Mouse (Mus musculus) forebrain, embryonic 15.5 days (tissue): ENCODE results near the gene Vwf. TPM values are rescaled to one million over a fixed set of nuclear protein-coding genes. Genes with fewer than 3 reads are reported as not detected.

Source experiments
- ATAC-seq: fragments of 200-750 bp; cut with Nextera tagmentation; replicated peaks from 2 replicates; pipeline ENCODE4 v1.8.0; 2017; ENCODE audit warnings: mild to moderate bottlenecking, moderate TSS enrichment, moderate library complexity
- H3K27ac ChIP-seq: fragments of 300-500 bp; sonication (generic); replicated peaks from 2 replicates; pipeline ENCODE4 v1.5.1; 2015; ENCODE audit warnings: mild to moderate bottlenecking, inconsistent platforms
- H3K27me3 ChIP-seq: fragments of 300-500 bp; sonication (generic); 2 replicates; pipeline ENCODE4 v1.6.1; 2015; ENCODE audit warnings: inconsistent platforms
- H3K36me3 ChIP-seq: fragments of 300-500 bp; sonication (generic); 2 replicates; pipeline ENCODE4 v1.6.1; 2015; ENCODE audit warnings: mild to moderate bottlenecking, inconsistent platforms
- H3K4me1 ChIP-seq: fragments of 300-500 bp; sonication (generic); 2 replicates; pipeline ENCODE4 v1.6.1; 2015; ENCODE audit warnings: inconsistent platforms
- H3K4me2 ChIP-seq: fragments of 300-500 bp; sonication (generic); replicated peaks from 2 replicates; pipeline ENCODE4 v1.6.1; 2015; ENCODE audit warnings: mild to moderate bottlenecking, inconsistent platforms
- H3K4me3 ChIP-seq: fragments of 300-500 bp; sonication (generic); 2 replicates; pipeline ENCODE4 v1.5.1; 2015; ENCODE audit warnings: mild to moderate bottlenecking, inconsistent platforms
- H3K9ac ChIP-seq: fragments of 300-500 bp; sonication (generic); replicated peaks from 2 replicates; pipeline ENCODE4 v1.6.1; 2015; ENCODE audit warnings: mild to moderate bottlenecking, inconsistent platforms
- H3K9me3 ChIP-seq: fragments of 300-500 bp; sonication (generic); 2 replicates; pipeline ENCODE4 v1.6.1; 2016; ENCODE audit warnings: inconsistent platforms
- WGBS: fragments of 180-500 bp; shearing (Covaris S2); methylation state at CpG from one replicate; pipeline ENCODE4 v1.1.7; 2015; ENCODE audit warnings: mixed read lengths; 5-methylcytosine and 5-hydroxymethylcytosine counted together
- polyA plus RNA-seq: library from polyadenylated mRNA; unstranded; fragments of >200 nt; fragmentation: Nextera tagmentation; extraction: Ambion mirVana; gene quantifications from 2 replicates; pipeline ENCODE4 v1.2.1, GENCODE M21; 2015

Vwf gene
- polyA plus RNA-seq, 1 experiment from 2014 or later: 8.4 TPM

- H3K36me3 ChIP-seq: no peaks in the 10 kb centered on the region
- WGBS: 83% methylated on average over 26 of the region's 26 CpGs
- H3K4me1 ChIP-seq: peaks cover 3% of the 10 kb centered on the region; the same call in 1 of the 2 replicates
- no peak overlapping the region for H3K4me3 ChIP-seq
- no peak overlapping the region for H3K27ac ChIP-seq
- ATAC-seq: no peak
- peaks cover 4% of the 10 kb centered on the region; the same call in 1 of the 2 replicates for H3K27me3 ChIP-seq
- H3K9ac ChIP-seq: no peak overlapping the region
- no peaks in the 10 kb centered on the region for H3K9me3 ChIP-seq
- no peak overlapping the region for H3K4me2 ChIP-seq
Observed at GRCm38 (mm10) chr6:125603678-125604462, 57.3 kb downstream of the Vwf start.

DNA sequence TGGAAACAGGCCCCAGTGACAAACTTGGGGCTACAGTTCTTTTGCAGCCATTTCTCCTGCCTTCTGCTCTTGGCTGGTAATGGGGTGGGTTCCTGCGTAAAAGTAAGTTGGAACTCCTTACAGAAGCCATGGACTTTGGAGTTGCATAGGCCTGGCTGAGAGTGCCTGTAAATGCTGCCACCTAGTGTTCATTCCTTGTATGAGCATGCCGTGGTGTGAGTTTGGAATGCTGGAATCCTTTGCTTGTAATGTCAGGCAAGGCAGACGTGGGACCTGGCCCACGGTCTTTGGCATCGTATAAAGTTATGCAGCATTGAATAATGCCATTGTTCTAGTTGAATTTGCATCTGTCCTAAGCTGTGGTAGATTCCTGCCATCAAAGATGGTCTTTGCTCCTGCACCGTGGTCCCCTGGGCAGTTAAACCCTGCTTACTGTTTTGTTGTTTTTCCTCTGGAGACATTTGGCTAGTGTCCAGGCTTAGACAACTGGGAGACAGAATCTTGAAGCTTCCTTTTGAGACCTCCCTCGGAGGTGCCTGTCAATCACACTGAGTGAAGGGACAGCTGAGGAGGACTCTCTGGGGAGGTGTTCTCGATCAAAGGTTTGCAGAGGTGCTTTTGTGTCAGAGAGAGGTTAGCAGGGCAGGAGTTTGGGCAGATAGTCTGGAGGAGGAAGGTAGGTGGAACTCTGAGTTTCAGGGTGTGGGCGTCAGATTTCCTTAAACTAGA is 58.1 kb downstream of the Vwf start:
- peaks cover 3% of the 10 kb centered on the region; the same call in 1 of the 2 replicates for H3K4me1 ChIP-seq
- WGBS: 24% methylated on average over 9 of the region's 9 CpGs
- no peak overlapping the region for H3K4me3 ChIP-seq
- H3K4me2 ChIP-seq: no peak overlapping the region
- H3K27me3 ChIP-seq: peaks cover 4% of the 10 kb centered on the region; the same call in 1 of the 2 replicates
- peak; percentile 59; the same call in 1 of the 2 replicates for ATAC-seq
- no peak overlapping the region for H3K27ac ChIP-seq
- H3K9ac ChIP-seq: no peak overlapping the region
- H3K36me3 ChIP-seq: no peaks in the 10 kb centered on the region
- no peaks in the 10 kb centered on the region for H3K9me3 ChIP-seq

DNA sequence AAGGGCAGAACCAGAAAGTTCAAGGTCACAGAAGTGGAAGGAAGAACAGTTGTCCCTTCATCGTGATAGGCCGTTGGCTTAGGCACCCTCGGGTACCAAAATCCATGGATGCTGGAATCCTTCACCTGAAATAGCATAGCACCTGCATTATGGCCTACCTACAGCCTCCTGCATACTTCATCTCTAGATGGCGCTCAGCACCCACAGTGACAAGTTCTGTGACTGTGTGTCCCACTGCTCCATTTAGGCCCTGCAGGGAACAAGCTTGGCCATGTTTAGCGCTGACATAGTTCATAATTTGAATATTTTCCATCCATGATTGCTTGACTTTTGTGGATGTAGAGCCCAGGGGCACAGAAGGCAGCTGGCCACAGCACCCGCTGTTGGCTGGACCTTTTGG is 62.5 kb downstream of the Vwf start:
- no peaks in the 10 kb centered on the region for H3K36me3 ChIP-seq
- no peak for ATAC-seq
- H3K4me3 ChIP-seq: no peak overlapping the region
- no peaks in the 10 kb centered on the region; the same call in 1 of the 2 replicates for H3K27me3 ChIP-seq
- no peak overlapping the region for H3K9ac ChIP-seq
- H3K4me1 ChIP-seq: no peaks in the 10 kb centered on the region
- H3K9me3 ChIP-seq: no peaks in the 10 kb centered on the region
- H3K27ac ChIP-seq: no peak overlapping the region
- no peak overlapping the region for H3K4me2 ChIP-seq
- WGBS: 75% methylated on average over 6 of the region's 6 CpGs

DNA sequence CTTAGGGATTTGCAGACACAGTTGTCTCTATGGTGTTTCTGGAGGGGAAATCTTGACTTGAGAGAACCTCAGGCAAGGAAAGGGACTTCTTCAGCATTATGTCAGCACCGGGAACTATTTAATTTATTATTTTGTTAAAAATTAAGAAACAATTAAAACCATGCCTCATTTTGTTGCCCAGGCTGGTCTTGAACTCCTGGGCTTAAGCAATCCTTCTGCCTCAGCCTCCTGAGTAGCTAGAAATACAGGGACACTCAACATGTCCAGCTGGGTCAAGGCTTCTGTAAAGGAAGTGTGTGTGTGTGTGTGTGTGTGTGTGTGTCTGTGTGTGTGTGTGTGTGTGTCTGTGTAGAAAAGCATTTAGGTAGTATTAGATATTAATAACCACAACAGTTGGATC is 71.3 kb downstream of the Vwf start:
- ATAC-seq: no peak
- H3K4me2 ChIP-seq: no peak overlapping the region
- H3K27me3 ChIP-seq: no peaks in the 10 kb centered on the region
- no peak overlapping the region for H3K4me3 ChIP-seq
- 88% methylated on average over 1 of the region's 1 CpGs for whole genome bisulfite sequencing
- no peak overlapping the region for H3K9ac ChIP-seq
- no peaks in the 10 kb centered on the region for H3K4me1 ChIP-seq
- no peaks in the 10 kb centered on the region for H3K36me3 ChIP-seq
- no peak overlapping the region for H3K27ac ChIP-seq
- H3K9me3 ChIP-seq: no peaks in the 10 kb centered on the region

DNA sequence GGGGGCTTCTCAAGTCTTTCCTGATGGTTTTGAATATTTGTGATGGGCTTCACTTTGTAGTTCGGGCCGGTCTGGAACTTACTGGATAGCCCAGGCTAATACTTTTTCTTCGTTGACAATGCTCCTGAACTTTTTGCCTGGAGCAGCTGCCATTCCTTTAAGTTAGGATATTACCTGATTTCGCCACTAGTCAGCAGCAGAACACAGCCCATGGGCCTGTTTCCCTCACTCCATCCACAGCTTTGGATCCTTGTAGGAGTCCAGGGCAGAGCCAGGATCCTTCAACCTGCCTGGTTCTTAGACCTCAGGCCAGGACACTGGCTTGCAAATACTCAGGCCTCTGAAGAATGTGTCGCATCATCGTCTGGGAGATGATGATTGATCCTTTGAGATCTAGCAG is 74.2 kb downstream of the Vwf start:
- Histone ChIP-seq H3K4me1 (no peaks in the 10 kb centered on the region), H3K9ac (no peak overlapping the region), H3K36me3 (no peaks in the 10 kb centered on the region), H3K27ac (no peak overlapping the region), H3K4me2 (no peak overlapping the region), H3K9me3 (no peaks in the 10 kb centered on the region), H3K4me3 (no peak overlapping the region), H3K27me3 (no peaks in the 10 kb centered on the region)
- 47% methylated on average over 6 of the region's 6 CpGs for WGBS
- ATAC-seq: no peak

- Histone ChIP-seq H3K27ac (no peak overlapping the region), H3K9ac (no peak overlapping the region), H3K27me3 (no peaks in the 10 kb centered on the region), H3K4me1 (no peaks in the 10 kb centered on the region), H3K4me2 (no peak overlapping the region), H3K4me3 (no peak overlapping the region), H3K36me3 (no peaks in the 10 kb centered on the region), H3K9me3 (no peaks in the 10 kb centered on the region)
- WGBS: 65% methylated on average over 2 of the region's 2 CpGs
- ATAC-seq: no peak
Observed at GRCm38 (mm10) chr6:125622434-125622833, 75.9 kb downstream of the Vwf start.

GRCm38 (mm10) chr6:125640486-125640885 is 93.9 kb downstream of the Vwf start:
- no peaks in the 10 kb centered on the region for H3K36me3 ChIP-seq
- H3K27me3 ChIP-seq: no peaks in the 10 kb centered on the region
- no peaks in the 10 kb centered on the region for H3K4me1 ChIP-seq
- H3K9me3 ChIP-seq: no peaks in the 10 kb centered on the region
- H3K27ac ChIP-seq: no peak overlapping the region
- no peak overlapping the region for H3K4me3 ChIP-seq
- H3K9ac ChIP-seq: no peak overlapping the region
- WGBS: 84% methylated on average over 4 of the region's 4 CpGs
- ATAC-seq: no peak
- H3K4me2 ChIP-seq: no peak overlapping the region

DNA sequence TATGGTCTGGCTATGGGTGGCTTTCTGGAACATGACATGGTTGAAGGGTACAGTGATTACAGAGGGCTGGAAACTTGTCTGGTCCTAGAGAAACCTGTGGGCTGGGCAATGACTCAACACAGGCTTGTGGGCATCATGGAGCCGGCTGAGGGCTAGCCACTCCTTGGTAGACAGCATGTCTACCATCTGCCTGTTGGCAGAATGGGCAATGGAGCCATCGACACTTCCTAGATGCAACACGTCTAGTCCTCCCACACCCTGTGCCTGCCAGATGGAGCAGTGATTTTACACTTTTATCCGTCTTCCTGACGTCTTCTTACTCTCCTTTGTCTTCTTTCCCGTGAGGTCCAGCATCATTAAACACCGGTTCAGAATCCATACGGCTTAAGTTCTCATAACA is 94.6 kb downstream of the Vwf start:
- no peak for ATAC-seq
- Histone ChIP-seq H3K9me3 (no peaks in the 10 kb centered on the region), H3K4me2 (no peak overlapping the region), H3K4me1 (no peaks in the 10 kb centered on the region), H3K27me3 (no peaks in the 10 kb centered on the region), H3K9ac (no peak overlapping the region), H3K36me3 (no peaks in the 10 kb centered on the region), H3K4me3 (no peak overlapping the region), H3K27ac (no peak overlapping the region)
- 79% methylated on average over 8 of the region's 8 CpGs for WGBS

DNA sequence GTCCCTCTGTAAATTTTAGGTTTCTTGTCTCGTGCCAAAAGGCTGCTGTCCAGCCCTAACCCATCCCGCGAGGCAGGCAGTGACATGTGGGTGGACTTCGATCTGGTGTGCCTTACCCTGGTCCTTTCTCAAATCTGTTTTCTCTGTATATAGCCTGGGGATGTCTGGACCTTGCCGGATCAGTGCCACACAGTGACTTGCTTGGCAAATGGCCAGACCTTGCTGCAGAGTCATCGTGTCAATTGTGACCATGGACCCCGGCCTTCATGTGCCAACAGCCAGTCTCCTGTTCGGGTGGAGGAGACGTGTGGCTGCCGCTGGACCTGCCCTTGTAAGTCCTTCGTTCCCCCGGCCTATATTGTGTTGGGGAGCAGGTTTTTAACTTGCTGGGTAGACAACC is 102.4 kb downstream of the Vwf start:
- Histone ChIP-seq H3K36me3 (no peaks in the 10 kb centered on the region), H3K27me3 (no peaks in the 10 kb centered on the region), H3K4me2 (no peak overlapping the region), H3K4me1 (no peaks in the 10 kb centered on the region), H3K27ac (no peak overlapping the region), H3K4me3 (no peak overlapping the region), H3K9me3 (no peaks in the 10 kb centered on the region), H3K9ac (no peak overlapping the region)
- no peak for ATAC-seq
- WGBS: 86% methylated on average over 12 of the region's 12 CpGs

- H3K27ac ChIP-seq: no peak overlapping the region
- 80% methylated on average over 3 of the region's 3 CpGs for WGBS
- no peak overlapping the region for H3K4me2 ChIP-seq
- no peaks in the 10 kb centered on the region for H3K9me3 ChIP-seq
- no peaks in the 10 kb centered on the region for H3K36me3 ChIP-seq
- no peak for ATAC-seq
- H3K9ac ChIP-seq: no peak overlapping the region
- no peak overlapping the region for H3K4me3 ChIP-seq
- no peaks in the 10 kb centered on the region for H3K27me3 ChIP-seq
- H3K4me1 ChIP-seq: no peaks in the 10 kb centered on the region
Observed at GRCm38 (mm10) chr6:125651335-125651734, 104.8 kb downstream of the Vwf start.

GRCm38 (mm10) chr6:125653416-125653815 is 106.8 kb downstream of the Vwf start:
- no peak overlapping the region for H3K4me2 ChIP-seq
- 90% methylated on average over 1 of the region's 1 CpGs for WGBS
- H3K9me3 ChIP-seq: no peaks in the 10 kb centered on the region
- H3K9ac ChIP-seq: no peak overlapping the region
- no peaks in the 10 kb centered on the region for H3K36me3 ChIP-seq
- no peak overlapping the region for H3K27ac ChIP-seq
- no peak for ATAC-seq
- H3K4me1 ChIP-seq: no peaks in the 10 kb centered on the region
- no peak overlapping the region for H3K4me3 ChIP-seq
- no peaks in the 10 kb centered on the region for H3K27me3 ChIP-seq

DNA sequence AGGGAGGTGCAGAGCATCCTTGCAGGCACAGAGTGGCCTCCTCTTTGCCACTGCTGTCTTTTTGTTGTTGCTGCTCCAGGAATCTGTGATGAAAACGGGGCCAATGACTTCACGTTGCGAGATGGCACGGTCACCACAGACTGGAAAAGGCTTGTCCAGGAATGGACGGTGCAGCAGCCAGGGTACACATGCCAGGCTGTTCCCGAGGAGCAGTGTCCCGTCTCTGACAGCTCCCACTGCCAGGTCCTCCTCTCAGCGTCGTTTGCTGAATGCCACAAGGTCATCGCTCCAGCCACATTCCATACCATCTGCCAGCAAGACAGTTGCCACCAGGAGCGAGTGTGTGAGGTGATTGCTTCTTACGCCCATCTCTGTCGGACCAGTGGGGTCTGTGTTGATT is 110.3 kb downstream of the Vwf start:
- Histone ChIP-seq H3K27ac (no peak overlapping the region), H3K36me3 (no peaks in the 10 kb centered on the region), H3K4me2 (no peak overlapping the region), H3K4me3 (no peak overlapping the region), H3K27me3 (no peaks in the 10 kb centered on the region), H3K9me3 (no peaks in the 10 kb centered on the region), H3K4me1 (no peaks in the 10 kb centered on the region), H3K9ac (no peak overlapping the region)
- WGBS: 87% methylated on average over 13 of the region's 13 CpGs
- no peak for ATAC-seq
